Mouse (Mus musculus): ENCODE data around the gene Prmt9. TPM values are rescaled to one million over a fixed set of nuclear protein-coding genes. Genes with fewer than 3 reads are reported as not detected.

The Prmt9 gene
- polyA plus RNA-seq, 1 experiment from 2014 or later, result 16.7 TPM

- Histone ChIP-seq H3K4me2 (ENCODE audit: low read depth, low read length) (peak overlapping the region; percentile 78; the same call in 1 of the 2 replicates), H3K9ac (ENCODE audit: low read length) (no peak overlapping the region), H3K27ac (ENCODE audit: low read length) (no peak overlapping the region), H3K27me3 (ENCODE audit: control insufficient read depth, insufficient read depth, low read length) (no peaks in the 10 kb centered on the region), H3K4me3 (replicated peaks; ENCODE audit: low read length) (no peak overlapping the region), H3K9me3 (replicated peaks; ENCODE audit: control insufficient read depth, low read length) (no peaks in the 10 kb centered on the region), H3K36me3 (ENCODE audit: control insufficient read depth, insufficient read depth, low read length) (no peaks in the 10 kb centered on the region), H3K4me1 (ENCODE audit: control insufficient read depth, insufficient read depth, low read length) (peaks cover 32% of the 10 kb centered on the region)
- WGBS, result 89% methylated on average over 8 of the region's 8 CpGs
- ATAC-seq (ENCODE audit: insufficient read depth, low FRiP score), result no peak
Measured at GRCm38 (mm10) chr8:77515201-77515600, 34.0 kb upstream of the Prmt9 start.

DNA sequence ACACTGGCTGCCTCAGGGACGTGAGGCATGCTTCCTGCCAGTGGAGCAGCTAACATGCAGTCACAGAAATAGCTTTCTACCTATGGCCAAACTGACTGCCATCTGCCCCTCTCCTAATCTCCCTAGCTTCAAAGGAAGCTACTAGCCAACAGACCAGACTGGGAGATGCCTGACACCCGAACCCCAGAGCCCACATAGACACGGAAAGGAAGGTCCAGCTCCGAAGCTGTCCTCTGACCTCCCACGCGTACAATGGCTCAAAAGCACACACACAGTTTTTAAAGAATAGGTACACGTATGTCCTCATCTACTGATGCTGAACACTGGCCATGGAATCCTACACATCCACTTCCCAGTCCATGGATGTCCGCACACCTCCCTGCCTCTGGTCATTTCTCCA lies 33.4 kb upstream of the Prmt9 start:
- Histone ChIP-seq H3K4me2 (ENCODE audit: low read depth, low read length) (peak overlapping the region; percentile 78), H3K27ac (ENCODE audit: low read length) (no peak overlapping the region), H3K4me1 (ENCODE audit: control insufficient read depth, insufficient read depth, low read length) (peaks cover 28% of the 10 kb centered on the region), H3K27me3 (ENCODE audit: control insufficient read depth, insufficient read depth, low read length) (no peaks in the 10 kb centered on the region), H3K9ac (ENCODE audit: low read length) (peak overlapping the region; percentile 84), H3K36me3 (ENCODE audit: control insufficient read depth, insufficient read depth, low read length) (no peaks in the 10 kb centered on the region), H3K4me3 (replicated peaks; ENCODE audit: low read length) (peak overlapping the region; percentile 62), H3K9me3 (replicated peaks; ENCODE audit: control insufficient read depth, low read length) (no peaks in the 10 kb centered on the region)
- ATAC-seq (ENCODE audit: insufficient read depth, low FRiP score), result no peak
- 62% methylated on average over 8 of the region's 8 CpGs for WGBS

GRCm38 (mm10) chr8:77516845-77517244 lies 32.4 kb upstream of the Prmt9 start:
- peak overlapping the region; percentile 62 for H3K4me3 ChIP-seq (replicated peaks; ENCODE audit: low read length)
- H3K9me3 ChIP-seq (replicated peaks; ENCODE audit: control insufficient read depth, low read length), result no peaks in the 10 kb centered on the region
- no peaks in the 10 kb centered on the region for H3K27me3 ChIP-seq (ENCODE audit: control insufficient read depth, insufficient read depth, low read length)
- WGBS, result 3% methylated on average over 10 of the region's 10 CpGs
- no peaks in the 10 kb centered on the region for H3K36me3 ChIP-seq (ENCODE audit: control insufficient read depth, insufficient read depth, low read length)
- H3K9ac ChIP-seq (ENCODE audit: low read length), result peak overlapping the region; percentile 84
- peak overlapping the region; percentile 82; the same call in 1 of the 2 replicates for H3K27ac ChIP-seq (ENCODE audit: low read length)
- ATAC-seq (ENCODE audit: insufficient read depth, low FRiP score), result no peak
- H3K4me2 ChIP-seq (ENCODE audit: low read depth, low read length), result peak overlapping the region; percentile 78
- H3K4me1 ChIP-seq (ENCODE audit: control insufficient read depth, insufficient read depth, low read length), result peaks cover 27% of the 10 kb centered on the region

GRCm38 (mm10) chr8:77517301-77518200 lies 31.6 kb upstream of the Prmt9 start, which contains the start of gene Arhgap10:
TSS of gene Arhgap10 (minus strand) at chr8:77517953.
- H3K4me1 ChIP-seq (ENCODE audit: control insufficient read depth, insufficient read depth, low read length), result peaks cover 23% of the 10 kb centered on the region
- H3K9ac ChIP-seq (ENCODE audit: low read length), result peak within 1 kb of the TSS; percentile 84
- no peaks in the 10 kb centered on the region for H3K27me3 ChIP-seq (ENCODE audit: control insufficient read depth, insufficient read depth, low read length)
- peak within 1 kb of the TSS; percentile 62 for H3K4me3 ChIP-seq (replicated peaks; ENCODE audit: low read length)
- H3K27ac ChIP-seq (ENCODE audit: low read length), result peak within 1 kb of the TSS; percentile 82
- peak within 1 kb of the TSS; percentile 78 for H3K4me2 ChIP-seq (ENCODE audit: low read depth, low read length)
- no peaks in the 10 kb centered on the region for H3K36me3 ChIP-seq (ENCODE audit: control insufficient read depth, insufficient read depth, low read length)
- no peaks in the 10 kb centered on the region for H3K9me3 ChIP-seq (replicated peaks; ENCODE audit: control insufficient read depth, low read length)
- ATAC-seq (ENCODE audit: insufficient read depth, low FRiP score), result peak; percentile 95
- under 1% methylated on average over 79 of the region's 95 CpGs for WGBS

DNA sequence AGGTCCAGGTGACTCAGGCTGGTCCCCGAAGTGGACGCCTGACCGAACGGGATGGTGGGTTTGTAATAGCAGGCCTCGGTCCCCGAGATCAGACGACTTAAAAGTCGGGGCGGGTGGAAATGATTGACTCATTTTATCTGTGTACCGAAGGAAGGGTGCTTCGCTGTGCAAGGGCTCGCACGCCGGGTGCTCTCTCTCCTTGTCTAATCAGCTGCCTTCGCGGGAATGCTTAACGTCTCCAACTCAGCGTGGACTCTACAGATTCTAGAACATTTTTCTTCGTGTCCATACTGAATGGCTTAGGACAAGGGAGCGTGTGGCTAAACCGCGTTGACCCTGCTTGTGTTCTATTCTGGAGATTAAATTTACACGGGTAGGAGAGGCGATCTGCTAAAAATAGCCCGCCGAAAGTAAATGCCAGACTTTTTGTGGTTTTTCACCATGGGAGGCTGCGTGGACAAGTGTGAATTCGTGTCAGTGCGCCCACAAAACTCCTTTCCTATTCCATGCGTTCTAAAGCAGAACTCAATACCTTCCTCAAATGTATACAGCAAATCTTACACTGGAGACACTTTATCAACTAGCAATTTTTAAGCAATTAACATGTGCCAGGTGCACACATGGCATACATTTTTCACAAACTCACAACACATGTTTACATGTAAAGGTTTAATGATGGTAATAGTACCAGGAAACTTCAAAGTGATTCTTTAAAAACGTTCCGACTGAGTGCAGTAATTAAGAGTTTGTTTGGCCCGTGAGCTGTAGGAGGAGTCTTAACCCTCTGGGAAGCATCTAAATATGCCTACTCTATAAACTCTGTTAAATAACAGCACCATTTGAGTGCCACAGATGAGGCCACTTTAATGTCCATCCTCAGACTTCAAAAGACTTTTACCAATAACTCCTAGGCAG lies 30.7 kb upstream of the Prmt9 start:
- Histone ChIP-seq H3K9me3 (replicated peaks; ENCODE audit: control insufficient read depth, low read length) (no peaks in the 10 kb centered on the region), H3K4me2 (ENCODE audit: low read depth, low read length) (peak overlapping the region; percentile 78), H3K36me3 (ENCODE audit: control insufficient read depth, insufficient read depth, low read length) (no peaks in the 10 kb centered on the region), H3K4me3 (replicated peaks; ENCODE audit: low read length) (peak overlapping the region; percentile 62), H3K27me3 (ENCODE audit: control insufficient read depth, insufficient read depth, low read length) (no peaks in the 10 kb centered on the region), H3K4me1 (ENCODE audit: control insufficient read depth, insufficient read depth, low read length) (peaks cover 27% of the 10 kb centered on the region), H3K27ac (ENCODE audit: low read length) (peak overlapping the region; percentile 82), H3K9ac (ENCODE audit: low read length) (peak overlapping the region; percentile 84)
- peak; percentile 57 for ATAC-seq (ENCODE audit: insufficient read depth, low FRiP score)
- 6% methylated on average over 33 of the region's 33 CpGs for WGBS

- Histone ChIP-seq H3K27me3 (ENCODE audit: control insufficient read depth, insufficient read depth, low read length) (no peaks in the 10 kb centered on the region), H3K27ac (ENCODE audit: low read length) (no peak overlapping the region), H3K4me3 (replicated peaks; ENCODE audit: low read length) (no peak overlapping the region), H3K9me3 (replicated peaks; ENCODE audit: control insufficient read depth, low read length) (no peaks in the 10 kb centered on the region), H3K4me2 (ENCODE audit: low read depth, low read length) (no peak overlapping the region), H3K9ac (ENCODE audit: low read length) (no peak overlapping the region), H3K36me3 (ENCODE audit: control insufficient read depth, insufficient read depth, low read length) (no peaks in the 10 kb centered on the region), H3K4me1 (ENCODE audit: control insufficient read depth, insufficient read depth, low read length) (peaks cover 25% of the 10 kb centered on the region)
- no peak for ATAC-seq (ENCODE audit: insufficient read depth, low FRiP score)
- WGBS, result 86% methylated on average over 4 of the region's 4 CpGs
Measured at GRCm38 (mm10) chr8:77520601-77521000, 28.6 kb upstream of the Prmt9 start.

- Histone ChIP-seq H3K4me3 (replicated peaks; ENCODE audit: low read length) (no peak overlapping the region), H3K36me3 (ENCODE audit: control insufficient read depth, insufficient read depth, low read length) (no peaks in the 10 kb centered on the region), H3K9me3 (replicated peaks; ENCODE audit: control insufficient read depth, low read length) (no peaks in the 10 kb centered on the region), H3K27me3 (ENCODE audit: control insufficient read depth, insufficient read depth, low read length) (no peaks in the 10 kb centered on the region), H3K4me1 (ENCODE audit: control insufficient read depth, insufficient read depth, low read length) (peaks cover 21% of the 10 kb centered on the region), H3K9ac (ENCODE audit: low read length) (no peak overlapping the region), H3K4me2 (ENCODE audit: low read depth, low read length) (no peak overlapping the region), H3K27ac (ENCODE audit: low read length) (no peak overlapping the region)
- no peak for ATAC-seq (ENCODE audit: insufficient read depth, low FRiP score)
- 70% methylated on average over 8 of the region's 8 CpGs for WGBS
Measured at GRCm38 (mm10) chr8:77521028-77521785, 28.0 kb upstream of the Prmt9 start.

- no peak overlapping the region for H3K4me3 ChIP-seq (replicated peaks; ENCODE audit: low read length)
- H3K9ac ChIP-seq (ENCODE audit: low read length), result no peak overlapping the region
- H3K36me3 ChIP-seq (ENCODE audit: control insufficient read depth, insufficient read depth, low read length), result no peaks in the 10 kb centered on the region
- 76% methylated on average over 8 of the region's 8 CpGs for WGBS
- ATAC-seq (ENCODE audit: insufficient read depth, low FRiP score), result no peak
- H3K27me3 ChIP-seq (ENCODE audit: control insufficient read depth, insufficient read depth, low read length), result no peaks in the 10 kb centered on the region
- no peak overlapping the region for H3K4me2 ChIP-seq (ENCODE audit: low read depth, low read length)
- H3K4me1 ChIP-seq (ENCODE audit: control insufficient read depth, insufficient read depth, low read length), result peaks cover 19% of the 10 kb centered on the region
- H3K27ac ChIP-seq (ENCODE audit: low read length), result no peak overlapping the region
- H3K9me3 ChIP-seq (replicated peaks; ENCODE audit: control insufficient read depth, low read length), result no peaks in the 10 kb centered on the region
Measured at GRCm38 (mm10) chr8:77522984-77523383, 26.2 kb upstream of the Prmt9 start.
